Mouse (Mus musculus): ENCODE measurements at regions not wholly inside any gene's neighbourhood (a gene's known extent, or its start where the extent isn't known, plus 50 kb on each side); places are given as distances from the start of the nearest gene placed in this dataset.

GRCm38 (mm10) chr10:17564895-17565620 is 158.0 kb upstream of the Cited2 start:
- H3K27ac ChIP-seq (replicated peaks) = no peak overlapping the region
- WGBS = 67% methylated on average over 6 of the region's 6 CpGs
- H3K4me3 ChIP-seq (replicated peaks) = no peak overlapping the region
- no peak overlapping the region for H3K4me2 ChIP-seq (replicated peaks)
- no peaks in the 10 kb centered on the region for H3K36me3 ChIP-seq
- no peak overlapping the region for H3K9ac ChIP-seq
- H3K27me3 ChIP-seq = no peaks in the 10 kb centered on the region
- H3K4me1 ChIP-seq = peaks cover 17% of the 10 kb centered on the region
- no peak for ATAC-seq (ENCODE audit: insufficient number of reproducible peaks, low FRiP score, low TSS enrichment, low read depth)
- no peaks in the 10 kb centered on the region for H3K9me3 ChIP-seq (replicated peaks)

DNA sequence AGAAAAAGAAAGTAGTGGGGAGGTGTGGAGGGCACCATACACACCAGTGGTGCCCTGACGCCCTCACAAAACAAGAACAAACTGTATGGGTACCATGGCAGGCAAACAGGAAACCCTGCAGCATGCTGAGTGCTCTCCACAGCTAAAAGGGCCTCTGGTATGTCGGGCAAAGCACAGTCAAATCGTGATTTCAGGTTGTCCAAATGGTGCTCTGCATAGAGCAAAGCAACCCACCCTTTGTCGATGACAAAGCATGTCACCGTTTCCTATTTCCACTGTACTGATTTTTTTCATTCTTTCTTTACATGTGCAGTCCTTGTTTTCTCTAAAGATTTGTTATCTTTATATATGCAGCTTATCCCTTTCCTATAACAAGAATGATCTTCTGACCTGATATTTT is 156.0 kb upstream of the Cited2 start:
- Histone ChIP-seq H3K27ac (replicated peaks) (no peak overlapping the region), H3K4me2 (replicated peaks) (no peak overlapping the region), H3K4me1 (peaks cover 16% of the 10 kb centered on the region), H3K9ac (no peak overlapping the region), H3K36me3 (no peaks in the 10 kb centered on the region), H3K4me3 (replicated peaks) (no peak overlapping the region), H3K9me3 (replicated peaks) (no peaks in the 10 kb centered on the region), H3K27me3 (no peaks in the 10 kb centered on the region)
- ATAC-seq (ENCODE audit: insufficient number of reproducible peaks, low FRiP score, low TSS enrichment, low read depth) = no peak
- 73% methylated on average over 5 of the region's 5 CpGs for WGBS

- no peak for ATAC-seq (ENCODE audit: insufficient number of reproducible peaks, low FRiP score, low TSS enrichment, low read depth)
- H3K27me3 ChIP-seq = no peaks in the 10 kb centered on the region
- H3K27ac ChIP-seq (replicated peaks) = no peak overlapping the region
- no peak overlapping the region for H3K4me2 ChIP-seq (replicated peaks)
- H3K9ac ChIP-seq = no peak overlapping the region
- H3K4me1 ChIP-seq = peaks cover 9% of the 10 kb centered on the region
- no peak overlapping the region for H3K4me3 ChIP-seq (replicated peaks)
- H3K9me3 ChIP-seq (replicated peaks) = no peaks in the 10 kb centered on the region
- H3K36me3 ChIP-seq = no peaks in the 10 kb centered on the region
- WGBS = 75% methylated on average over 3 of the region's 3 CpGs
Measured at GRCm38 (mm10) chr10:17567631-17568030, 155.4 kb upstream of the Cited2 start.

DNA sequence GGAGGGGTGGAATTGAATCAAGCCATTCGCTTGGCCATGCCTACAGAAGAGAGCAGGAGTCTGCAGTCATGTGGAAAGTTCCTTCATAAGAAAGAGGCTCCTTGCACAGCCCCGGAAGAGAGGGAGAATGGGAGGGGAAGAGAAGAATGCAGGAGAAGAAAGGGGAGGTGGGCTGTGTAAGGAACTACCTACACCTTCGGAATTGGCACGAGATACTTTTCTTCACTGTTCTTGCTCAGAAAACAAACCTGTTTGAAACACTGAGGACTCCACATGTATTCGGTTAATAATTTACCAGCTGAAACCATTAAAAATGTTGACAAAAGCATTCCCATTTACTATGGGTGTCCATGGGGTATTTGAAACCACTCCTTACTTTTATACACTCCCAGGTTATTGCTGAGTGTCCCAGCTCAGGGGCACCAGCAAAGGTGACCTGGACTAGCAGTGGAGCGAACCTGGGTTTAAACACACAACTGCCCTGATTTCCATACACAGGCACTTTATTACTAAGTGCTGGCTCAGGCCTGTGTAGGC is 153.4 kb upstream of the Cited2 start:
- ATAC-seq (ENCODE audit: insufficient number of reproducible peaks, low FRiP score, low TSS enrichment, low read depth) = no peak
- Histone ChIP-seq H3K4me2 (replicated peaks) (no peak overlapping the region), H3K27me3 (no peaks in the 10 kb centered on the region), H3K9me3 (replicated peaks) (no peaks in the 10 kb centered on the region), H3K4me3 (replicated peaks) (no peak overlapping the region), H3K36me3 (no peaks in the 10 kb centered on the region), H3K27ac (replicated peaks) (no peak overlapping the region), H3K9ac (no peak overlapping the region), H3K4me1 (no peaks in the 10 kb centered on the region)
- WGBS = 90% methylated on average over 6 of the region's 6 CpGs

DNA sequence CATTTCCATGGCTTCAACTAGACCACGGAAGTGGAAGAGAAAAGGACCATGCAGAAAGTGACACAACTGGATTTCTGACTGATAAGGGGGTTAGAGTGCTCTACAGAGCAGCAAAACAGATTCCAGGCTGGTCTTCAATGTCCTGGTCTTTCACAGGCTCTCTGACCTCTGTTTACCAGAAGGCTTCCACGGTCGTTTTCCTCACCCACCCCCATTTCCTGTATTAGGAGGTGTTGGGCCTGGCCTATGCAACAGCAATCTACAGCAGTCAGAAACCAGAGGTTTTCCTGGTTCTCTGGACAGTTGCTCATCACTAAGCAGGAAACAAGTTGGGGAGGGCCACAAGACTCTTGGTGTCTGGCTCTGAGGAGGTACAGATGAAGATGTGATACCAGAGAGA is 148.1 kb upstream of the Cited2 start:
- H3K27ac ChIP-seq (replicated peaks) = no peak overlapping the region

GRCm38 (mm10) chr10:17575448-17576332 is 147.3 kb upstream of the Cited2 start:
- Histone ChIP-seq H3K27ac (replicated peaks) (no peak overlapping the region), H3K4me1 (no peaks in the 10 kb centered on the region), H3K36me3 (no peaks in the 10 kb centered on the region), H3K4me3 (replicated peaks) (no peak overlapping the region), H3K9ac (no peak overlapping the region), H3K4me2 (replicated peaks) (no peak overlapping the region), H3K27me3 (no peaks in the 10 kb centered on the region), H3K9me3 (replicated peaks) (no peaks in the 10 kb centered on the region)
- WGBS = 51% methylated on average over 10 of the region's 10 CpGs
- ATAC-seq (ENCODE audit: insufficient number of reproducible peaks, low FRiP score, low TSS enrichment, low read depth) = no peak

More for the DNA sequence above, 148.1 kb upstream of the Cited2 start:
- WGBS = 37% methylated on average over 3 of the region's 3 CpGs
- H3K27me3 ChIP-seq = no peaks in the 10 kb centered on the region
- no peaks in the 10 kb centered on the region for H3K9me3 ChIP-seq (replicated peaks)
- no peaks in the 10 kb centered on the region for H3K36me3 ChIP-seq
- H3K4me1 ChIP-seq = no peaks in the 10 kb centered on the region
- no peak overlapping the region for H3K9ac ChIP-seq
- no peak overlapping the region for H3K4me2 ChIP-seq (replicated peaks)
- no peak for ATAC-seq (ENCODE audit: insufficient number of reproducible peaks, low FRiP score, low TSS enrichment, low read depth)
- no peak overlapping the region for H3K4me3 ChIP-seq (replicated peaks)

GRCm38 (mm10) chr10:17576333-17576750 is 146.7 kb upstream of the Cited2 start:
- no peak overlapping the region for H3K27ac ChIP-seq (replicated peaks)
- H3K9ac ChIP-seq = no peak overlapping the region
- no peak for ATAC-seq (ENCODE audit: insufficient number of reproducible peaks, low FRiP score, low TSS enrichment, low read depth)
- H3K27me3 ChIP-seq = no peaks in the 10 kb centered on the region
- no peak overlapping the region for H3K4me2 ChIP-seq (replicated peaks)
- H3K4me1 ChIP-seq = no peaks in the 10 kb centered on the region
- H3K4me3 ChIP-seq (replicated peaks) = no peak overlapping the region
- no peaks in the 10 kb centered on the region for H3K36me3 ChIP-seq
- no peaks in the 10 kb centered on the region for H3K9me3 ChIP-seq (replicated peaks)

- H3K36me3 ChIP-seq = no peaks in the 10 kb centered on the region
- no peak overlapping the region for H3K9ac ChIP-seq
- WGBS = 88% methylated on average over 2 of the region's 2 CpGs
- no peak for ATAC-seq (ENCODE audit: insufficient number of reproducible peaks, low FRiP score, low TSS enrichment, low read depth)
- no peak overlapping the region for H3K4me2 ChIP-seq (replicated peaks)
- no peak overlapping the region for H3K27ac ChIP-seq (replicated peaks)
- no peaks in the 10 kb centered on the region for H3K9me3 ChIP-seq (replicated peaks)
- H3K27me3 ChIP-seq = no peaks in the 10 kb centered on the region
- H3K4me1 ChIP-seq = no peaks in the 10 kb centered on the region
- H3K4me3 ChIP-seq (replicated peaks) = no peak overlapping the region
Measured at GRCm38 (mm10) chr10:17579463-17579862, 143.6 kb upstream of the Cited2 start.

DNA sequence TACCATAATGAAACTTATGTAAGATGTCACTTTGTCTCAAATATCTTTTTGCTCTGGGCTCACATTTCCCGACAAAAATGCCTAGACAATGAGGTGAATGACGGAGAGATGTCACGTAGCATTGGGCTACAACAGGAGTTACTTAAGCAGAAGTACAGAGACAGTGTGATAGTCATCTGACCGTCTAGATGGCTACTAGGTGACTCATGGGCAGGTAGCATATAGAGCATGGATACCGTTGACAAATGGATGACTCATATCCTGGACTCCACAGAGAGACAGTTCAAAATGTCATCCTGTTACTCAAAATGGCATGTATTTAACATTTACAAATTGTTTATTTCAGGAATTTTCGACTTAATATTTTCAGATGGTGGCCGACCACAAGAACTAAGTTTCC is 138.2 kb upstream of the Cited2 start:
- Histone ChIP-seq H3K4me1 (no peaks in the 10 kb centered on the region), H3K4me2 (replicated peaks) (no peak overlapping the region), H3K9me3 (replicated peaks) (no peaks in the 10 kb centered on the region), H3K9ac (no peak overlapping the region), H3K27me3 (no peaks in the 10 kb centered on the region), H3K36me3 (no peaks in the 10 kb centered on the region), H3K4me3 (replicated peaks) (no peak overlapping the region), H3K27ac (replicated peaks) (no peak overlapping the region)
- ATAC-seq (ENCODE audit: insufficient number of reproducible peaks, low FRiP score, low TSS enrichment, low read depth) = no peak
- WGBS = 84% methylated on average over 7 of the region's 7 CpGs

GRCm38 (mm10) chr10:17586910-17587309 is 136.1 kb upstream of the Cited2 start:
- Histone ChIP-seq H3K4me1 (no peaks in the 10 kb centered on the region), H3K4me2 (replicated peaks) (no peak overlapping the region), H3K4me3 (replicated peaks) (no peak overlapping the region), H3K27ac (replicated peaks) (no peak overlapping the region), H3K9me3 (replicated peaks) (no peaks in the 10 kb centered on the region), H3K27me3 (no peaks in the 10 kb centered on the region), H3K9ac (no peak overlapping the region), H3K36me3 (no peaks in the 10 kb centered on the region)
- 89% methylated on average over 2 of the region's 2 CpGs for whole genome bisulfite sequencing
- ATAC-seq (ENCODE audit: insufficient number of reproducible peaks, low FRiP score, low TSS enrichment, low read depth) = no peak

DNA sequence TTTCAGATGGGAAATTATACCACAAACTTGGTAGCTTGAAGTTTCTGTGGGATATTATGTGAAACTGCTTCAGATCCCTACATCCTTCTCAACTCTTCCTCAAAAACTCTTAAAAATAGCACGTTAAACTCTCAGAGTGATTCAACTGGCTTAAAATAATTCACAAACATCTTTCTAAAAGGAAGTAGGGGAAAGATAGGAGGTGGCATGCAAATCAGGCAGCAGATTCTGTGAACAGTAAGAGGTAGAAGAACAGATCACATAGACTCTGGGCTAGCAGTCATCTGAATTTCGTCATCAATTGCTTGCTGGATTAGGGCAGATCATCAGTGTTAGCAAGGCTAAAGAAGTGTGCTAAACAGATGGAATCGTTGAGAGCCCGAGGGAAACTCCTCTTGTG is 133.9 kb upstream of the Cited2 start:
- no peak for ATAC-seq (ENCODE audit: insufficient number of reproducible peaks, low FRiP score, low TSS enrichment, low read depth)
- H3K27ac ChIP-seq (replicated peaks) = no peak overlapping the region
- H3K9me3 ChIP-seq (replicated peaks) = no peaks in the 10 kb centered on the region
- no peak overlapping the region for H3K9ac ChIP-seq
- no peak overlapping the region for H3K4me3 ChIP-seq (replicated peaks)
- no peaks in the 10 kb centered on the region for H3K4me1 ChIP-seq
- no peaks in the 10 kb centered on the region for H3K27me3 ChIP-seq
- no peak overlapping the region for H3K4me2 ChIP-seq (replicated peaks)
- H3K36me3 ChIP-seq = no peaks in the 10 kb centered on the region
- WGBS = 63% methylated on average over 4 of the region's 4 CpGs
